Mouse (Mus musculus) monocyte, adult 2 months (primary cell): ENCODE results near the gene Gm4969.
"Not testable (repeated sequence)": the region's sequence is repeated elsewhere in the genome, so short reads cannot be mapped to it uniquely, and the experiment has no call there.

ENCODE experiments used
- DNase-seq, 2 experiments: peaks; one replicate each; pipeline ENCODE4 v3.0.0; 2022; ENCODE audit warnings: low spot score in 2 of 2, low read depth in 1 of 2

Gene Gm4969

DNA sequence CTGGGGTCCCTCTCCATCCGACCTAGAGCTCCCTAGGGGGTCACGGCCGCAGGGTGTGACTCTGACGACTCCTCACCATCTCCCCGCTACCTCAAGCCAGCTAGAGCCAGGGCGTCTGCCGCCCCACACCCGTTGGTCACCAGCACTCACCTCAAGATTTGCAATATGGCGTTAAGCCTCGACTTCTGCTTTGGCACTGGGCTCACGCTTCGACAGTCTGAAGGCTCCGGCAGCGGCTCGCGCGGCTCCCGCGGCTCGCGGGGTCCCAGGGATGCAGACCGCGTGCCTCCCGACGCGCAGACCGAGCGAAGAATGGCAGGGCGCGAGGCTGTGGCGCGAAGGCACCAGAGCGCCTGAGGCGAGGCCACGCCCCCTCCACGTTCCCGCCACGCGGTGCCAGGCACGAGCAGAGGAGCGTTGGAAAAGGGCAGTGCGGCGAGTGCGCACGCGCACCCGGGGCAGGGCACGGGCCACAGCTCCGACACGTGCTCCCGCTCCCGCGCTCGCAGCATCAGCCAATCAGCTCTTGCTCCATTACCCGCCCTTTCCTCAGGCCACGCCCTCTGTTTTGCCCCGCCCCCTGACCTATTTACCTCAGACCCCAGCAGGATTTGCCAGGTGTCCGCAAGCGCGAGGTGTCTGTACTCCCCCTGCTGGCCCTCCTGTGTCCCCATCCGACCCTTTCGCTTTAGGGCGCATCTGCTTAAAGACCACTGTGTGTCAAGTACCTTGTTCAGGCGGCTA is at the start of gene Gm4969:
Gene Gm4969 (minus strand): TSS at position 341 of the 744 bp plus-strand sequence.
- no peak for DNase-seq

GRCm38 (mm10) chr7:19166990-19167389 is 48.8 kb upstream of the Gm4969 start:
- no peak for DNase-seq

GRCm38 (mm10) chr7:19165656-19166423 is 47.7 kb upstream of the Gm4969 start, which contains the start of gene Gipr:
Gene Gipr, minus strand, starts transcription at chr7:19166127.
- no peak for DNase-seq

- DNase-seq, result no peak
Measured at GRCm38 (mm10) chr7:19164978-19165377, 46.8 kb upstream of the Gm4969 start.

GRCm38 (mm10) chr7:19164189-19164588 is 46.0 kb upstream of the Gm4969 start:
- no peak for DNase-seq

DNA sequence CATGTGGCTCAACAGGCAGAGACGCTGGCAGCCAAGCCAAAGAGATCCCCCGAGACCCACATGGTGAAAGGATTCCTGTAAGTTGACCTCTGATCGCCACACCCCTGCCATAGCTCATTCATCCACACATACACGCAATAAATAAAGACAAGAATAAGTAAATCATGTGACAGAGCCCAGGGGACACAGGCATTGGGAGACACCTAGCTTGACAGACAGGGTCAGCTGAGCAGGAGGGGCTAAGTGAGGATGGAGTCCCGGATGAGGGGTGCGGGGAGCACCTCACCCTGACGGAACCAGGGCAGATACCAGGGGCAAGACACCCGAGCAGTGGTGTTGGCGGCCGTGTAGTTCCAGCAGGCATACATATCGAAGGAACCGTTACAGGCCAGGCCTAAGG is 45.6 kb upstream of the Gm4969 start:
- DNase-seq, result no peak

- DNase-seq, result no peak
Measured at GRCm38 (mm10) chr7:19162928-19163327, 44.8 kb upstream of the Gm4969 start.

GRCm38 (mm10) chr7:19160115-19160514 is 41.9 kb upstream of the Gm4969 start:
- DNase-seq, result no peak

GRCm38 (mm10) chr7:19159411-19159810 is 41.2 kb upstream of the Gm4969 start:
- DNase-seq, result no peak

- no peak for DNase-seq
Measured at GRCm38 (mm10) chr7:19158601-19159000, 40.4 kb upstream of the Gm4969 start.

- peak; percentile 66 to 81 for DNase-seq
Measured at GRCm38 (mm10) chr7:19157160-19157800, 39.1 kb upstream of the Gm4969 start.

GRCm38 (mm10) chr7:19155825-19156475 is 37.8 kb upstream of the Gm4969 start:
- DNase-seq, result no peak

DNA sequence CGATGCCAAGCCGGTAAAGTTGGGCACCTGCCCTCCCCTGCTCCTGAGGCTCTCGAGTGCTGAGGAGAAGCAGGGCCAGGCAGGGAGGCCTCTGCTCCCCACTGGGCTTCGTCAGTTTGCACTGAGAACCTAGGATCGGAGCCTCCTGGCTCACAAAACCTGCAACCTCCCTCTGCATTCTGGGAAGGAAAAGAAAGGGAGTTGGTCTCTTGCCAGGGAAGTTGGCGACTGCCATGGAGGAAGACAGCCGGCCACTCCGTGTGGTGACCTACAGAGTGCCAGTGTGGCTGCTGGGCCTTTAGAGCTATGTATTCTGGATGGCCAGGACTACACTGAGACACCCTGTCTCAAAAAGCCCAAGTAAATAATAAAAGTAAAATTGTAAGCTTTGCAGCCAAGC is 36.6 kb upstream of the Gm4969 start:
- DNase-seq, result no peak

DNA sequence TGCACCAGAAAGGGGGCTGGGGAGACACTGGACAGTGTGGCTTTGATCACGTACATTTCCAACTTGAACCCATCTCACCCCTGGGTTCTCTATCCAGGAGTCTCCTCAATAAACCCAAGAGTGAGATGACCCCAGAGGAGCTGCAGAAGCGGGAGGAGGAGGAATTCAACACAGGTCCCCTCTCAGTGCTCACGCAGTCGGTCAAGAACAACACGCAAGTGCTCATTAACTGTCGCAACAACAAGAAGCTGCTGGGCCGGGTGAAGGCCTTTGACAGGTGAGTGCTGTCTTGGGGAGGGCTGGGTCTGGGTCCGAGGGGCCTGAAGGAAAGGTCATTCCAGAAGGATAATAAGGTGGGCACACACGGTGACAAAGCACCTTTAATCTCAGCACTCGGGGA is 33.0 kb upstream of the Gm4969 start:
- not testable (repeated sequence) for DNase-seq

- DNase-seq, result peak; percentile 83 to 89
Measured at GRCm38 (mm10) chr7:19149626-19150025, 31.5 kb upstream of the Gm4969 start, which contains the start of gene Snrpd2. Gene Snrpd2, plus strand, starts transcription at chr7:19149722.

GRCm38 (mm10) chr7:19148875-19149541 is 30.8 kb upstream of the Gm4969 start, which contains the start of gene Qpctl:
Gene Qpctl, minus strand, starts transcription at chr7:19149291.
- peak; percentile 97 for DNase-seq

GRCm38 (mm10) chr7:19148180-19148874 is 30.2 kb upstream of the Gm4969 start:
- no peak for DNase-seq

DNA sequence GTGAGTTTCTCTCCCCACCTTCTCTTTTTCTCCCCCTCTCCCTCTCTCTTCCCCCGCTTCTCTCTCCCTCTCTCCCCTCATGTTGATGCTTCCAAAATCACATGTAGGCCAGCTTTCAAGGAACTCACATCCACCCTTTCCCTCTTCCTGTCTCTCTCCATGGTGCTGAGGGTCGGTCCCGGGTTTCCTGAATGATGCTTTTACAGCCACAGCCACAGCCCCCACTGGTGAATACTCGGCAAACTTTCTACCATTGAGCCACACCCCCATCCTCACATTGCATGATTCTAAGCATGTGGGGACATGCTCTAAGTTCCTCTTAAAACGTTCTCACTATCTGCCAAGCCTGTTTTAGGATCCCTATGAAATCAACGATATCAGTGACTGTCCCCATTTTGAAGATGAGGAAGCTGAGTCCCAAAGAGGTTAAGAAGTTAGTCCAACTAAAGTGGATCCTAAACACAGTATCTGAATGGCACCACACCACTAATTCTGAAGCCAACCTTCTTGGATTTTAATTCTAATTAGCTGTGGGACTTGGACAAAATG is 29.4 kb upstream of the Gm4969 start:
- no peak for DNase-seq

DNA sequence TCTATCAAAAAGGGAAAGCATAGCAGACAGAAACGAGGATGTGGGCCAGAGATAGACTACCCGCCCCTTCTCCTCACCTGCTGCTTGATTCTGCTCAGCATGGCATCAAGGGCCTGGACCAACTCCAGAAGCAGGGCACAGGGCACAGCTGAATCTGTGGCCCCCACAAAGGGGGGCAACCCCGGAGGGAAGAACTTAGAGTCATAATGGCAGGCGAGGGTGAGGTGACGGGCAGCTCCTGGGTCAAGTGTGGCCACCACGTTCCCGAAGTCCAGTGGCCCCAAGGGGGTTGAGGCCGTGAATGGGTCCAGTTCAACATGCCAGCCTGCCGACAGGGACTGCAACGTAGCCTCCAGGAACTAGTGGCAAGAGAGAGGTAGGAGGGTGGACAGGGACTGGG is 28.6 kb upstream of the Gm4969 start:
- no peak for DNase-seq

DNA sequence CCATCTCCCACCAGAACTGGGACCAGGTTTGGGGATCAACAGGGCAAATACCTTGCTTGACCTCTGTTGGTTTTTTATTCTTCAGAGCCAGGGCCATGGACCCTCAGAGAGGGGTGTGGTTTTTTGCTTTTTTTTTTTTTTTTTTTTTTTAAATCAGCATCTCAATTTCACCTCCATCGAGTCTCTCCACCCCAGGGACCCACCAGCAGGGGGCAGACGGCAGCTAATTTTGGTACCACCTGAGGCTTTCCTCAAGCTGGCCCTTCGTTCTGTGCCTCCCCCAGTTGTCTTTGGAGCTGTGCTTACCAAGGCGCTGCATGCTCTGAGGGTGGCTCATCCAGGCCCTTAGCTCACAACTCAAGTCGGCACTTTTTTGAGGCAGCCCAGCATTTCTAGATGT is 19.2 kb upstream of the Gm4969 start:
- peak in 1 of 2 experiments; percentile 25 for DNase-seq
